Mouse (Mus musculus) testis, postnatal 14 days (tissue): ENCODE results near the gene Clint1.

Experiments used
- DNase-seq: peaks from one replicate; pipeline ENCODE4 v3.0.0; 2021; ENCODE audit warnings: low spot score

The Clint1 gene

DNA sequence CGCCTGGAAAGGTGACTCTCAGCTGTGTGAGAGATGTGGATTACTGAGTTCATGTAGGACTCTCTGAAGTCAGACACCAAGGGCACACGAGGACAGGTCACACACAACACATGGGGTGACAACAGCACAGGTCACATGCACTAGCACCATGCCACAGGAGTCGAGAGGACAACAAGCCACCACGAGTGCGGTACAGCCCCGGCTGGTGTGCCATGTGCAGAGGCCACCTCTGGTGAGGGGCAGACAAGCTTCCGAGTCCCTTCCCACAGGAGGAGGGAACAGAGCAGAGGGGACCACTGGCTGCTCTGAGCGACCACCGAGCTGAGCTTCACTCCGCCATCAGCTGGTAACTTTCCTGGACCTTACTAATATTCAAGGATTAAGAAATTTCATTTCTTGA lies 80.9 kb downstream of the Clint1 start:
- no peak for DNase-seq

GRCm38 (mm10) chr11:45937478-45937877 lies 85.6 kb downstream of the Clint1 start:
- DNase-seq, result no peak

DNA sequence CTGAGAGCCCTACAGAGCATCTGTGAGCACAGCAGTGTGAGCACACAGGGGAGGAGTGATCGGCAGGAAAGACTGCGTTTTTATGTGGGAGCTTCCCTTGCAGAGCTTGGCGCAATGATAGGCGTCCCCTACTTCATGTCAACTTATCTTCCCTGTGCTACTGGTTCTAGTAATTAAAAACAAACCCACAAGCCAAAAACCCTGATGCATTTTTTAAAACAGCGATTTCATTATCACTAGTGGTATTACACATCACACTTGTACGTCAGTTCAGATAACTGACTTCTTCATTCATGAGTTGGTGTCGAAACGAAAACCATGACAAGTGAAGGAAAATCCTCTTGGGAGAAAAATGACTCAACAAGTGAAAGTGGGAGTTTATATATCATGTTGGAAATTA lies 87.1 kb downstream of the Clint1 start:
- DNase-seq, result no peak

GRCm38 (mm10) chr11:45942281-45942680 lies 90.4 kb downstream of the Clint1 start:
- no peak for DNase-seq

- DNase-seq, result peak; percentile 51
Measured at GRCm38 (mm10) chr11:45943108-45943705, 91.4 kb downstream of the Clint1 start.

DNA sequence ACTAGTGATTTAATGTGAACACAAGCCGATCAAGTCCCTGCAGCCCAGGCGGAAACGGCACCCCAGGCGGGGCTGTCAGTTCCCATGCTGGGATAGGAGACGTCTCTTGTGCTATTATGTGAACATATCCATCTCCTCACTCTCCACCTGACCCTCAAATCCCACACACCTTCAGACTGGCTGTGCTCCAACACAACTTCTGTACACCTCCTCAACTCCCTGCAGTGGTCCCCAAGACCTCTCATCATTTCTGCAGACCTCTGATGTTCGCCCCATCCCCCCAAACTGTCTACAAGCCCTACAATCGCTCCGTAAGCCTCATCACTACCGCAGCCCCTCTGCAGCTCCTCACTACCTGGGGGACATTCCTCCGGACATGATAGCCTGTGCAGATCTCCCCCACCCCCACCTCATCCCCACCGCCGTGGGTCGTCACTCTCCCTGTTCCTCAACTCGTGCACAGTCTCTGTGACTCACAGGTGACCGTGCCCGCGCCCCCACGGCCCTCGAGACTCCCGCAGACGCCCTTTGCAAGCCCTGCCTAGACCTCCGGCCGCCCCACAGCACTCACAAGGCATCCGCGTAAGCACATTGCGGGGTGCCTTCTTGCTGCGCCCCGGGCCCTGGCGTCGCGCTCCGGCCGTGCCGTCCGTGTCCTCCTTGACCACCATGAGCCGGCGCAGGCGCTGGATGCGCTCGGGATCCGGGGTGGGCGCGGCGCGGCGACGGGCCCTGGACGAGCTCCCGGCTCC lies 92.2 kb downstream of the Clint1 start:
- peak; percentile 27 for DNase-seq

DNA sequence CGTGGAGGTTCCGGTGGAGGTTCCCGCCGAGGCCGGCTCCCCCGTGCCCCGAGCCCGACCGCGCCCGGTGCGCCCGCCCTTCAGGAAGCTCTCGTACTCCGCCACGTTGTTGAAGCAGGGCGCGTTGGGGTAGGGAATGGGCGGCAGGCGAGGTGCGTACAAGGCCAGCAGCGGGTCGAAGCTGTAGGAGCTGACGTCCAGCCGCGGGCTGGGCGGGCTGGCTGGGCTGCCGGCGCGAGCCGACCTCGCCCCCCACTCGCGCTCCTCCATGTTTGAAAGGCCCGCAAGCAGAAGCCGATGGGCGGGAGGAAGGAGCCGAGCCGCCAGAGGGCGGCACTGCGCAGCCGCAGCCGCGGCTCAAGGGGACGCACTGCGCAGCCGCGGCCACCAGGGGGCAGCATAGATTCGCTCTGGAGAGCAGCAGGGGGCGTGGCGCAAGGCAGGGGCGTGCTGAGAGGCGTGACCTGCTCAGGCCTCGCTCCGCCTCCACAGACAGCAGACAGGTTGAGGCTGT lies 92.8 kb downstream of the Clint1 start, which contains the start of gene Lsm11:
Gene Lsm11, minus strand, starts transcription at position 293 of the 514 bp plus-strand sequence.
- DNase-seq, result peak; percentile 95

DNA sequence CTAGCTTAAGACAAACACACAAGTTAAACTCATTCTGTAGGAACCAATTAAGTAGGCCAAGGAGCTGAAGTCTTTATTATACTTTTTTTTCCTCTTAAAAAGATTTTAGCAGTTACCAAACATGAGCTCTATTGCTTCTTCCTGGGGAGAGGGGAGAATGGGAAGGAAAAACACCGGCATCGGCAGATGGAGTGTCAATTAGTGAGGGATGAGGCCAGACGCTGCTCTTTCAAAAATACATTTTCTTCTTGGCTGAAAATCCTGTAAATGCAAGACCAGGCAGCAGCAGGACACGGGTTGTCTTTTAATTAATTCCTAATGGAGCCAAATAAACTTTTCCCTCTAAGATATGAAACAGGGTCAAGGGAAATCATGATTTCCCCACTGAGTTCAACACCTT lies 94.9 kb downstream of the Clint1 start:
- no peak for DNase-seq

- no peak for DNase-seq
Measured at GRCm38 (mm10) chr11:45947491-45947890, 95.6 kb downstream of the Clint1 start.

DNA sequence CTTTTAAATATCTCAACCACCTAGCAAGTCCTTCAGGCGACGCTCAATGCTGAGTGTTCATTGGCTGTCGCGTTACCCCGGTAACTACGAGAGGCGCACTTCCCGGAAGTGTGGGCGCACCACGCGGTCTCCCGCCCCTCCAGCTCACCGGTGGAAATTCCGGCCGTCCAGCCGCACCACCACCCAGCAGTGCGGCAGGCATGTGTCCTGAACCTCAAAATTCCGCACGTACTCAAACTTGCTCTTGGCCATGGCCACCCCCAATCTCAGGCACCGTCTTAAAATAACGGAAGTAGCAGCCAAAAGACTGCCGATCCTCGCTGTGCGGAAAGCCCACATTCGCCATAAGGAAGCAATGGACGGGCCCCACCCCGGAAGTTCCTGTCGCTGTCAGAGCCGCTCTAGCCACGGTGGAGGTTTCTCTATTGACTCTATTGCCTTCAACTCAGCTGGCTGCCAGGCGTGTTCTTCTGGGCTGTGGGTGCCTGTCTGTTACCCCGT lies 103.3 kb downstream of the Clint1 start, which contains the start of gene Thg1l:
Gene Thg1l, minus strand, starts transcription at position 368 of the 501 bp plus-strand sequence.
- peak; percentile 89 for DNase-seq

DNA sequence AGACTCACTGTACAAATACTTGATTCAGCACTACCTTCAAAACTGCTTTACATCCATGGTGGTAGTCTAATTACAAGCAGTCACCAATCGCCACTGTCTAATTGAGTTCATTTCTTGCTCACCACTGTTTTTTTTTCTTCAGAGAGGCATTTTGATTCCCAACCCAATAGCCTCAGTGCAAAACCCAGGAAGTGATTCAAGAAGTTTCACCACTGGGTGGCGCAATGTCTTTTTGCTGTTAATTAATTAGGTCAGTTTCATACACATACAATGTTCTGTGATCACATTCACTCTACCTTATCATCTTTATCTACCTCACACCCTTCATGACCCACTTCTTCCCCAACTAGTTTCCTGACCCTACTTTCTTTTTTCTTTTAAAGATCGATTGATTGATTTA lies 107.7 kb downstream of the Clint1 start:
- DNase-seq, result no peak

GRCm38 (mm10) chr11:45960003-45960402 lies 108.2 kb downstream of the Clint1 start:
- DNase-seq, result no peak
